Mouse (Mus musculus): ENCODE measurements around the gene Cmtm3.

The Cmtm3 gene

GRCm38 (mm10) chr8:104342426-104342825 lies 3.2 kb downstream of the Cmtm3 start:
- no peak for DNase-seq (ENCODE audit: low spot score)

- peak; percentile 62 for DNase-seq (ENCODE audit: low spot score)
Observed at GRCm38 (mm10) chr8:104343957-104344356, 4.7 kb downstream of the Cmtm3 start.

- DNase-seq (ENCODE audit: low spot score) = no peak
Observed at GRCm38 (mm10) chr8:104344622-104345021, 5.4 kb downstream of the Cmtm3 start.

GRCm38 (mm10) chr8:104346706-104347105 lies 7.5 kb downstream of the Cmtm3 start:
- no peak for DNase-seq (ENCODE audit: low spot score)

GRCm38 (mm10) chr8:104348971-104349370 lies 9.8 kb downstream of the Cmtm3 start:
- DNase-seq (ENCODE audit: low spot score) = no peak

- no peak for DNase-seq (ENCODE audit: low spot score)
Observed at GRCm38 (mm10) chr8:104350047-104350446, 10.8 kb downstream of the Cmtm3 start.

GRCm38 (mm10) chr8:104353186-104353585 lies 14.0 kb downstream of the Cmtm3 start:
- no peak for DNase-seq (ENCODE audit: low spot score)

GRCm38 (mm10) chr8:104354504-104354903 lies 15.3 kb downstream of the Cmtm3 start:
- DNase-seq (ENCODE audit: low spot score) = no peak

- DNase-seq (ENCODE audit: low spot score) = no peak
Observed at GRCm38 (mm10) chr8:104358637-104359036, 19.4 kb downstream of the Cmtm3 start.

GRCm38 (mm10) chr8:104359778-104360456 lies 20.7 kb downstream of the Cmtm3 start:
- no peak for DNase-seq (ENCODE audit: low spot score)

GRCm38 (mm10) chr8:104365695-104366094 lies 26.5 kb downstream of the Cmtm3 start:
- DNase-seq (ENCODE audit: low spot score) = no peak

- no peak for DNase-seq (ENCODE audit: low spot score)
Observed at GRCm38 (mm10) chr8:104367398-104367797, 28.2 kb downstream of the Cmtm3 start.

GRCm38 (mm10) chr8:104369591-104369990 lies 30.4 kb downstream of the Cmtm3 start:
- no peak for DNase-seq (ENCODE audit: low spot score)

GRCm38 (mm10) chr8:104370071-104370470 lies 30.9 kb downstream of the Cmtm3 start:
- no peak for DNase-seq (ENCODE audit: low spot score)

GRCm38 (mm10) chr8:104371121-104371520 lies 31.9 kb downstream of the Cmtm3 start:
- no peak for DNase-seq (ENCODE audit: low spot score)

GRCm38 (mm10) chr8:104373779-104374178 lies 34.6 kb downstream of the Cmtm3 start:
- no peak for DNase-seq (ENCODE audit: low spot score)

GRCm38 (mm10) chr8:104374269-104374668 lies 35.1 kb downstream of the Cmtm3 start:
- DNase-seq (ENCODE audit: low spot score) = no peak

GRCm38 (mm10) chr8:104374864-104375846 lies 35.9 kb downstream of the Cmtm3 start:
- no peak for DNase-seq (ENCODE audit: low spot score)

GRCm38 (mm10) chr8:104375959-104376358 lies 36.7 kb downstream of the Cmtm3 start:
- no peak for DNase-seq (ENCODE audit: low spot score)

- no peak for DNase-seq (ENCODE audit: low spot score)
Observed at GRCm38 (mm10) chr8:104376669-104377068, 37.5 kb downstream of the Cmtm3 start.

GRCm38 (mm10) chr8:104379301-104379836 lies 40.2 kb downstream of the Cmtm3 start:
- no peak for DNase-seq (ENCODE audit: low spot score)

GRCm38 (mm10) chr8:104380269-104380668 lies 41.1 kb downstream of the Cmtm3 start:
- DNase-seq (ENCODE audit: low spot score) = no peak

- DNase-seq (ENCODE audit: low spot score) = no peak
Observed at GRCm38 (mm10) chr8:104380961-104381411, 41.8 kb downstream of the Cmtm3 start.
